Mouse (Mus musculus) heart, postnatal 0 days (tissue): Measurements from ENCODE around the gene Acoxl. TPM values are rescaled to one million over a fixed set of nuclear protein-coding genes. Genes with fewer than 3 reads are reported as not detected.

Source experiments
- ATAC-seq: fragments of 200-750 bp; cut with Nextera tagmentation; 2 replicates; pipeline ENCODE4 v1.8.0; 2017; ENCODE audit warnings: low read depth, moderate number of reproducible peaks, moderate library complexity; ENCODE audit not compliant: insufficient read depth
- DNase-seq: peaks from one replicate; pipeline ENCODE4 v3.0.0-alpha.2; 2016; ENCODE audit warnings: low spot score
- H3K27ac ChIP-seq: fragments of 300-500 bp; sonication (generic); 2 replicates; pipeline ENCODE4 v1.5.1; 2014; ENCODE audit warnings: low read depth, mild to moderate bottlenecking
- H3K27me3 ChIP-seq: fragments of 300-500 bp; sonication (generic); 2 replicates; pipeline ENCODE4 v1.6.1; 2014; ENCODE audit warnings: low read length, mixed read lengths; ENCODE audit not compliant: control insufficient read depth, insufficient read depth
- H3K36me3 ChIP-seq: fragments of 300-500 bp; sonication (generic); replicated peaks from 2 replicates; pipeline ENCODE4 v1.6.1; 2014; ENCODE audit warnings: low read length, mixed read lengths; ENCODE audit not compliant: control insufficient read depth, insufficient read depth
- H3K4me1 ChIP-seq: fragments of 300-500 bp; sonication (generic); 2 replicates; pipeline ENCODE4 v1.6.1; 2014; ENCODE audit warnings: antibody characterized with exemption; ENCODE audit not compliant: control insufficient read depth, insufficient read depth
- H3K4me2 ChIP-seq: fragments of 300-500 bp; sonication (generic); 2 replicates; pipeline ENCODE4 v1.6.1; 2014; ENCODE audit warnings: low read depth, mild to moderate bottlenecking, low read length, moderate library complexity
- H3K4me3 ChIP-seq: fragments of 300-500 bp; sonication (generic); 2 replicates; pipeline ENCODE4 v1.5.1; 2014; ENCODE audit warnings: low read depth, low read length
- H3K9ac ChIP-seq: fragments of 300-500 bp; sonication (generic); replicated peaks from 2 replicates; pipeline ENCODE4 v1.6.1; 2014; ENCODE audit warnings: low read depth, low read length, mixed read lengths
- H3K9me3 ChIP-seq: fragments of 300-500 bp; sonication (generic); replicated peaks from 2 replicates; pipeline ENCODE4 v1.6.1; 2016; ENCODE audit warnings: low read length; ENCODE audit not compliant: control insufficient read depth
- CTCF ChIP-seq: IDR thresholded peaks from 2 replicates; pipeline ENCODE4 v1.5.1; 2016; ENCODE audit warnings: antibody characterized with exemption, control low read depth, low read depth
- EP300 ChIP-seq: IDR thresholded peaks from 2 replicates; pipeline ENCODE4 v1.6.1; 2016; ENCODE audit warnings: antibody characterized with exemption, low read depth
- WGBS: fragments of 180-500 bp; shearing (Covaris S2); extraction: QIAGEN DNeasy Blood & Tissue Kit; methylation state at CpG from one replicate; pipeline ENCODE4 v1.1.7; 2014; 5-methylcytosine and 5-hydroxymethylcytosine counted together
- polyA plus RNA-seq: library from polyadenylated mRNA; unstranded; fragments of >200 nt; fragmentation: Nextera tagmentation; extraction: Ambion mirVana; gene quantifications from 2 replicates; pipeline ENCODE4 v1.2.1, GENCODE M21; 2015
- total RNA-seq: library from RNA; depleted of rRNA; stranded (reverse); fragments of >200 nt; gene quantifications from 2 replicates; pipeline ENCODE4 v1.2.3, GENCODE M21; 2014; ENCODE audit warnings: low replicate concordance

The Acoxl gene
- total and polyA plus RNA-seq, 2 experiments from 2014 or later, result 0.37 TPM; not detected in 1

DNA sequence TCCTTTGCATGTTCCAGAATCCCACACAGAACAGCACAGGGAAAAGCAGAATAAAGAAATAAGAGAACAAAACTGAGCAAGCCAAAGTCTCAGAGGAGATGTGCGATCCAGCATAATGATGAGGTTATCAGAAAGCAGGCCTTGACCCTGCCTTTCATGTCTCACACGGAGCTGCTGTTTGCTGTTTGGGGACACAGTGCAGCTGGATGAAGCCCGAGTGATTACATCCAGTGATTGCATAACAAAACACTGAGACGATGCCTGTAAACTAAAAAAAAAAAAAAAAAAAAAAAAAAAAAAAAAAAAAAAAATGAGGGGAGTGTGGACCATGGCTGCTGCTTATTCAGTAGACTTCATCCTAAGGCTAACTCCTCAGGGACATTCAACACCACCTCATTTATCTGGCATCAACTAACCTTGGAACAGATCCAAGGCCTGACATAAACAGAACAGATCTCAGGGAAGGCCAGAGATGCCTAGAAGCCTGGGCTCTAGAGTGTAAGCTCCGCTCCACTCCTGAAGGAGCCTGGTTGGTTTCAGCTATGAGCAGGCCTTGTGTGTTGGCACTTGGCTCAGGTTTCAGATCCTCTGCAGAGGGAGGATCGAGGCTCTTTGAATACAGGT lies 152.3 kb downstream of the Acoxl start:
- Histone ChIP-seq H3K9me3 (no peaks in the 10 kb centered on the region), H3K4me3 (no peak overlapping the region), H3K27ac (no peak overlapping the region), H3K4me2 (no peak overlapping the region), H3K4me1 (peaks cover 5% of the 10 kb centered on the region; the same call in 1 of the 2 replicates), H3K27me3 (0 out of 2 replicates have a peak, but pooled peaks cover 3% of the 10 kb centered on the region), H3K36me3 (no peaks in the 10 kb centered on the region), H3K9ac (no peak overlapping the region)
- no peak for TF ChIP-seq CTCF
- 42% methylated on average over 6 of the region's 6 CpGs for WGBS
- DNase-seq, result peak; percentile 17
- ATAC-seq, result no peak

DNA sequence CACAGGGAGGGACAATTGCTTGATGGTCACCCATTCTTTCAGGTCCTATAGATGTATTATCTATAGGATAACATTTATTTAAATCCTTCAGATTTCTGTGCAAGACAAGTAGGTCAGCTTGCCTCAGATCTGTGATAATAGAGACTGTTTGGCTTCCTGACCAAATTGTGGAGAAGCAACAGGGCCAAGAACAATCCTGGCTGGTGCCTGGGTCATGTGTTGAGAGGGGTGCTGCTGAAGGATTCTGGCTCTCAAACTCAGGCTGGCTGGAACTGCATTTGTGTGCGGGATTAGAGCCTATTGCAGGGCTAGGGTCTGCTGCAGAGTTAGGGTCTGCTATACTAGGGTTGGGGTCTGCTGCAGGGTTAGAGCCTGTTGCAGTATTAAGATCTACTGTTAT lies 153.0 kb downstream of the Acoxl start:
- 72% methylated on average over 1 of the region's 1 CpGs for WGBS
- no peaks in the 10 kb centered on the region for H3K9me3 ChIP-seq
- no peak overlapping the region for H3K4me3 ChIP-seq
- 0 out of 2 replicates have a peak, but pooled peaks cover 3% of the 10 kb centered on the region for H3K27me3 ChIP-seq
- ATAC-seq (no peak), DNase-seq (no peak)
- no peak for TF ChIP-seq CTCF
- no peak for TF ChIP-seq EP300
- no peak overlapping the region for H3K9ac ChIP-seq
- peaks cover 5% of the 10 kb centered on the region; the same call in 1 of the 2 replicates for H3K4me1 ChIP-seq
- H3K27ac ChIP-seq, result no peak overlapping the region
- no peak overlapping the region for H3K4me2 ChIP-seq
- no peaks in the 10 kb centered on the region for H3K36me3 ChIP-seq

DNA sequence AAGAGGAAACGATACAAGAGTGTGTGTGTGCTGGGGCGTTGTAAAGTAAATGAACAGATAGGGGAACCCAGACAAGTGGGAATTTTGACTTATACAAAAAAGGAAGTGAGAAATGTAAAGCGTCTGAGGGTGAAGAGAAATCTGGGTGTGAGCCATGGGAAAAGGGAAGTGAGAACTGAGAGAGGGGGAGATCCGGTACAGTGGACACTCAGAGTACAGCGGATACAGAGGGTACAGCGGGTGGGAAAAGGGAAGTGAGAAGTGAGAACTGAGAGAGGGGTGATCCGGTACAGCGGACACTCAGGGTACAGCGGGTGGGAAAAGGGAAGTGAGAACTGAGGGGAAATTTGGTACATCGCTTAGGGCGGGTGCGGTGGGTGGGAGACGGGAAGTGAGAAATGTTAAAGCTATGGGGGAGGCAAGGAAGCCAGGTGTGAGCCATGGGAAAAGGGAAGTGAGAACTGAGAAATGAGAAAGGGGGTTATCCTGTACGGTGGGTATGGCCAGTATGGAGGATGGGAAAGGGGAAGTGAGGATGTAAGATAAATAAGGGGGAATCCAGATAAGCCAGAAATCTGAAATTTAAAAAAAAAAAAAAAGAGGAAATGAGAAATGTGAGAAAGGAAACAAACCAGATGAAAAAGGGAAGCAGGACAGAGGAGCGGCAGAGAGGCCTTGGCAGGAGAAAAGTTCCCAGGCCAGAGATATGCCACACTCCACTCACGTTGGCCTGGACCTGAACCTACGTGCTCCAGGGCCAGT lies 170.2 kb downstream of the Acoxl start:
- TF ChIP-seq CTCF, result no peak
- no peak for TF ChIP-seq EP300
- Histone ChIP-seq H3K27me3 (no peaks in the 10 kb centered on the region), H3K9ac (no peak overlapping the region), H3K4me2 (no peak overlapping the region), H3K4me1 (no peaks in the 10 kb centered on the region), H3K36me3 (no peaks in the 10 kb centered on the region), H3K9me3 (no peaks in the 10 kb centered on the region), H3K4me3 (no peak overlapping the region), H3K27ac (no peak overlapping the region)
- DNase-seq (no peak), ATAC-seq (no peak)
- WGBS, result 69% methylated on average over 17 of the region's 17 CpGs

DNA sequence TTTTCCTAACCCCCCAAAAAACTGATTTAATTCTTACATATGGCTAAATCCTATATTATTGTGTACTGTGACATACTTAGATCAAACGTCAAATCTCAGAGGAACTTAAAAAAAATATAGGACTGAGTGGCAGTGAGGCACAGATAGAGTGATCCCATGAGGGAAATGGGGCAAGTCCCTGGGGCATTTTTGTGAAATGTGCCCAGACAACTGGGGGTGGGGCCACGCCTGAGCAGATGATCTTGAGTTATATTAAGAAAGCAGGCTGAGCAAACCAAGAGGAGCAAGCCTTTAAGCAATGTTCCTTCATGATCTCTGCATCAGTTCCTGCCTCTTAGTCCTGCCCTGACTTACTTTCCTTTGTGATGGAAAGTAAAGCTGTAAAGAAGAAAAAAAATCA lies 175.9 kb downstream of the Acoxl start:
- H3K9ac ChIP-seq, result no peak overlapping the region
- no peaks in the 10 kb centered on the region for H3K9me3 ChIP-seq
- H3K4me2 ChIP-seq, result no peak overlapping the region
- no peaks in the 10 kb centered on the region for H3K27me3 ChIP-seq
- ATAC-seq (no peak), DNase-seq (no peak)
- H3K4me1 ChIP-seq, result no peaks in the 10 kb centered on the region
- TF ChIP-seq CTCF (no peak), EP300 (no peak)
- 53% methylated on average over 2 of the region's 2 CpGs for whole genome bisulfite sequencing
- no peak overlapping the region for H3K27ac ChIP-seq
- H3K36me3 ChIP-seq, result no peaks in the 10 kb centered on the region
- no peak overlapping the region for H3K4me3 ChIP-seq

DNA sequence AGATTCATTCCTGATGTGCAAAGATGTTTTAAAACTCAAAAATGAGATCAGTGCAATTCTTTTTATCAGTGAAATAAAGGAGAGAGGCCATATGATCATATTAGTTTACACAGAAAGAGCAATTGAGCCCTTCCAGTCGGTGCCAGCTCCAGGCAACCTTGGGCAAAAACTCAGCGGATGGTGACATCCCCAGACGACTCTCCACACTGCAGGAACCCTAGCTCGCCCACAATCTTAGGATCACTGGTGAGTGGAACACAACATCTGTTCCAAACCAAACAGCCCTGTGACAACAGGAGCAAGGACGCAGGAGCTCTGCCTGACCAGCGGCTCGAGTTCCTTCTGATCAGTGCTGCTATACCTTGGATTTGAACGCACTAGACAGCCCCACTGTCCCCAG lies 176.9 kb downstream of the Acoxl start:
- H3K36me3 ChIP-seq, result no peaks in the 10 kb centered on the region
- H3K4me3 ChIP-seq, result no peak overlapping the region
- H3K4me2 ChIP-seq, result no peak overlapping the region
- TF ChIP-seq CTCF, result no peak
- no peak for TF ChIP-seq EP300
- H3K9ac ChIP-seq, result no peak overlapping the region
- no peaks in the 10 kb centered on the region for H3K9me3 ChIP-seq
- no peaks in the 10 kb centered on the region for H3K27me3 ChIP-seq
- H3K4me1 ChIP-seq, result no peaks in the 10 kb centered on the region
- ATAC-seq, result no peak
- no peak for DNase-seq
- 72% methylated on average over 8 of the region's 8 CpGs for WGBS
- no peak overlapping the region for H3K27ac ChIP-seq
